Mouse (Mus musculus): ENCODE results near the gene Fam174b. TPM values are rescaled to one million over a fixed set of nuclear protein-coding genes. Genes with fewer than 3 reads are reported as not detected.
A peak's percentile ranks its signal among the peaks of the same experiment; 100 is the strongest.

The Fam174b gene
- polyA plus RNA-seq, 1 experiment: 135 TPM

DNA sequence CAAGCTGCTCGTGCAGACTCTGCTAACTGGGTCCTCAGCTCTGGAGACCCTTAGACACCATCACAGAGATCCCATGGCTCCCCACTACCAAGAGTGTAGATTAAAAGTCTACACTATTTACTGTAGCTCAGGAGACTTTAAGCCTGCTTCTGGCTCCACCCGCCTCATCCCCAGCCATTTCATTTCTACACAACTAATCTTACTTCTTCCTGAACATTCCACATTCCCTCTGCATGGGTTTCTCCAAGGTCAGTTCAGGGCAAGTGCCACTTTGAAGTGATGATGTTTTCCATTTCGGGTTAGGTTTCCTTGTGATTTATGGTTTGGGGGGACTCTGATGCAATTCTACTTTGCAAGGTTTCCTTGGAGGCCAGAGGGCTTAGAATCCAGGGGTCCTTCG, 52.1 kb downstream of the Fam174b start:
- no peak overlapping the region for H3K4me3 ChIP-seq (replicated peaks; ENCODE audit: extremely low read depth, low read depth, low read length)
- TF ChIP-seq POLR2A (IDR thresholded peaks at IDR 0.05; ENCODE audit: borderline replicate concordance, extremely low read depth, low read depth, low read length): no peak
- no peak for TF ChIP-seq CTCF (IDR thresholded peaks at IDR 0.05; ENCODE audit: insufficient read depth, low read length)
- H3K4me1 ChIP-seq (ENCODE audit: control insufficient read depth, insufficient read depth, low read length): no peaks in the 10 kb centered on the region; the same call in 1 of the 2 replicates
- no peak for DNase-seq
- 55% methylated on average over 4 of the region's 4 CpGs for WGBS

DNA sequence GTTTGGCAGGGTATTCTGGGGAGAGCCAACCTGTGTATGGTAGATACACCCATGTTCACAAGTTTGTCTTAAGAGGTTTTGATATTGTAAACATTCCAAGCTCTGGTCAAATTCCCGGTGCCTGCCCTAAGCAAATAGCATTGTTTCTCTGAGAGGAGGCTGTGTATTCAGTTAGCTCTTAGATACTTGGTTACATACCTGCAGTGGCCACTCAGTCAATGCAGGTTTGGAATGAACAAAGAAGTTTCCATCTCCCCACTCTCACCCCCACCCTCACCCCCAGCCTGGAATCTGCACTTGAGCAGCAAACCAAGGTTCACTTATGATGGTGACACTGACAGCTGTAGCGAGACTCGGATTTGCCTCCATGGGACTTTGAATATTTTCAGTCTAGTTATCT, 52.5 kb downstream of the Fam174b start:
- DNase-seq: no peak
- no peaks in the 10 kb centered on the region; the same call in 1 of the 2 replicates for H3K4me1 ChIP-seq (ENCODE audit: control insufficient read depth, insufficient read depth, low read length)
- H3K4me3 ChIP-seq (replicated peaks; ENCODE audit: extremely low read depth, low read depth, low read length): no peak overlapping the region
- 63% methylated on average over 3 of the region's 3 CpGs for WGBS
- TF ChIP-seq CTCF (IDR thresholded peaks at IDR 0.05; ENCODE audit: insufficient read depth, low read length): no peak
- TF ChIP-seq POLR2A (IDR thresholded peaks at IDR 0.05; ENCODE audit: borderline replicate concordance, extremely low read depth, low read depth, low read length): no peak

DNA sequence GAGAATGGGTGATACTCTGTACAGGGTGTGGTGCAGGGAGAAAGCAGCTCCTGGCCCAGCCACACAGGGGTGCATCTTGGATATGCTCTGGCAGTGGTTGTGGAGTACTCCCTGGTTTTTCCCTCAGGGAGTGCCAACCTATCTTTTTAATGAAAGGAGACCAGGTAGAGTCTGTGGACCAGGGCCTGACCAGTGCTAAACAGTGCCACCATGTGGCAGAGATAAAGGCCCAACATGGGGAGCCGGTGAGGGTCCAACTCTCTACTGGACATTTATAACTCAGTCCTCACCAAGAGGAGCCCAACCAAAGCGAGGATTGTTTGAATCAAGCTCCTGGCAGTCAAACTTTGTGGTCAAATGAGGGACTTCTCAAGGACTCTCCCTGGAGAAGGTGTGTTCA, 69.2 kb downstream of the Fam174b start:
- TF ChIP-seq POLR2A (IDR thresholded peaks at IDR 0.05; ENCODE audit: borderline replicate concordance, extremely low read depth, low read depth, low read length) (no peak), CTCF (IDR thresholded peaks at IDR 0.05; ENCODE audit: insufficient read depth, low read length) (peak; percentile 52; the same call in 1 of the 2 replicates)
- Histone ChIP-seq H3K4me3 (replicated peaks; ENCODE audit: extremely low read depth, low read depth, low read length) (no peak overlapping the region), H3K4me1 (ENCODE audit: control insufficient read depth, insufficient read depth, low read length) (no peaks in the 10 kb centered on the region)
- peak; percentile 41 for DNase-seq
- 48% methylated on average over 2 of the region's 2 CpGs for WGBS

DNA sequence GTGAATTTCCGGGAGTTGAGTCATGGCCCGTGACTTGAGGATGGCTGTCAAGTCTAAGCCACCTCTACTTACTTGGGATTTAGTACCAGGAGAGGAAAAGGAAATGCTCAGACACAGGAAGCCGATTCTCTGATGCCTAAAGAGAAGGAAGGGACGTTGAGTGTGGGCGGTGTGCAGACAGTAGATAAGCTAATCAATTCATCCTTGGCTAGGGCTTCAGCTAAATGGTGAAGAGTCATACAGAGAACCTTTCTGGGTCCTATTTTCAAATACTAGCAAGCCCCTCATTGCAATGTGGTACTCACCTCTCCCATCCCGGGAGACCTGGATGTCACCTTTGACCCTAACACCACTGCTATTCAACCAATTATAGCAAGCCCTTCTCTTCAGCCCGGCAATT, 71.3 kb downstream of the Fam174b start:
- no peak overlapping the region for H3K4me3 ChIP-seq (replicated peaks; ENCODE audit: extremely low read depth, low read depth, low read length)
- DNase-seq: no peak
- no peaks in the 10 kb centered on the region for H3K4me1 ChIP-seq (ENCODE audit: control insufficient read depth, insufficient read depth, low read length)
- TF ChIP-seq POLR2A (IDR thresholded peaks at IDR 0.05; ENCODE audit: borderline replicate concordance, extremely low read depth, low read depth, low read length): no peak
- no peak for TF ChIP-seq CTCF (IDR thresholded peaks at IDR 0.05; ENCODE audit: insufficient read depth, low read length)
- WGBS: 62% methylated on average over 7 of the region's 7 CpGs

DNA sequence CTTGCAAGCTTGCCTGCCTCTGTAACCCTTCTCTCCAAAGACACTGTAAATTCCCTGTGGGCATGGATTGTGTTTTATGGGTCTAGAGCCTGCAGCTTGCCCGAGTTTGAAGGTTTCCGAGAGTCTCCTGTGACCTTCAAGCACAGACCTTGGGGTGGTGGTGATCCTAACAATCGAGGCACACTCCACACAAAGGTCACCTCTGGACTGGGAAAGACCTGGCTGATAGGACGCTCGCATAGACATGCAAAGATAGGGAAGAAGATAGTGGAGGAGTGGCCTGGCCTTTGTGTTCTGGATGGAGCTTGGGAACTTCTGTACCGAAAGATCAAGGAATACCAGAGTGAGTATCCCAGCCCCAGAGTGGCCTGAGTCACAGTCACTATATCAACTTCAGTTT, 72.1 kb downstream of the Fam174b start:
- WGBS: 86% methylated on average over 6 of the region's 6 CpGs

DNA sequence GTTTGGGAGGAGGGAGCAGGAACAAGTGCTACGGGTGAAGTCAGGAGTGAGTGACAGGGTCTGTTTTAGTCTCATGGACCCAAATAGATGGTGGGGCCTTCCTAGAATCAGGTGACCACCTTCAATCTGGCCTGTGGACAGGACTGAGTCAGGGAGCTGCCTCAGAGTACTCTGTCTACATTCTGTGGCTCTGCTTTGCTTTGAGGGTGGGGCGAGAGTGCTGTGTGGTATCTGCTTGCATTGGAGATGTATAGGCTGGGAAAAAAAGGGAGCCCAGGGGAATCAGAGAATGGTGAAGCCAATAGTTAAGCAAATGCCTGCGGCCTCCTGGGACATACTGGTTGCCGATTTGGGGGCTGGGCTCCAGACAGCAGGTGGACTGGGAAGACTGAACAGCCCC, 73.8 kb downstream of the Fam174b start:
- WGBS: 80% methylated on average over 4 of the region's 4 CpGs
- TF ChIP-seq CTCF (IDR thresholded peaks at IDR 0.05; ENCODE audit: insufficient read depth, low read length) (no peak), POLR2A (IDR thresholded peaks at IDR 0.05; ENCODE audit: borderline replicate concordance, extremely low read depth, low read depth, low read length) (no peak)

More for the DNA sequence above, 72.1 kb downstream of the Fam174b start:
- Histone ChIP-seq H3K4me1 (ENCODE audit: control insufficient read depth, insufficient read depth, low read length) (no peaks in the 10 kb centered on the region), H3K4me3 (replicated peaks; ENCODE audit: extremely low read depth, low read depth, low read length) (no peak overlapping the region)
- TF ChIP-seq CTCF (IDR thresholded peaks at IDR 0.05; ENCODE audit: insufficient read depth, low read length) (no peak), POLR2A (IDR thresholded peaks at IDR 0.05; ENCODE audit: borderline replicate concordance, extremely low read depth, low read depth, low read length) (no peak)
- no peak for DNase-seq

DNA sequence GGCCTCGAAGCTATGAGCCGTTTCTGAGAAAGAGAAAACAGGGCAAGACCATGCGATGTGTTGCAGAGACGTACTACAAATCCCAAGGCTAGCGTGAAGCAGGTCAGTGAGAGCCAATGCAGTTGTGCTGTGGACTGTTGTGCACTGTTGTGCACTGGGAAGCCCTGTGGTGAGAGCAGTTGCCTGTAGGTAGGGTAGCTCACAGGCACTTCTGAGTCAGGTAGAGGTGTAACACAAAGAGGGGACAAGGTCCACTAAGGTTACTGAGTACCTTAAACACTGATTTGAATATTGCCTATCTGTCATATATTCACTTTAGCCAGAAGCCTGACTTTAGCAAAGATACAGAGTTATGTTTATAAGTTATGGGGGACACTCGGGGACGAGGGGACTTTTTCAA, 74.4 kb downstream of the Fam174b start:
- Histone ChIP-seq H3K4me3 (replicated peaks; ENCODE audit: extremely low read depth, low read depth, low read length) (no peak overlapping the region), H3K4me1 (ENCODE audit: control insufficient read depth, insufficient read depth, low read length) (no peaks in the 10 kb centered on the region)
- 92% methylated on average over 7 of the region's 7 CpGs for WGBS
- TF ChIP-seq POLR2A (IDR thresholded peaks at IDR 0.05; ENCODE audit: borderline replicate concordance, extremely low read depth, low read depth, low read length): no peak
- no peak for TF ChIP-seq CTCF (IDR thresholded peaks at IDR 0.05; ENCODE audit: insufficient read depth, low read length)
- no peak for DNase-seq

More for the DNA sequence above, 73.8 kb downstream of the Fam174b start:
- H3K4me3 ChIP-seq (replicated peaks; ENCODE audit: extremely low read depth, low read depth, low read length): no peak overlapping the region
- no peaks in the 10 kb centered on the region for H3K4me1 ChIP-seq (ENCODE audit: control insufficient read depth, insufficient read depth, low read length)
- no peak for DNase-seq

DNA sequence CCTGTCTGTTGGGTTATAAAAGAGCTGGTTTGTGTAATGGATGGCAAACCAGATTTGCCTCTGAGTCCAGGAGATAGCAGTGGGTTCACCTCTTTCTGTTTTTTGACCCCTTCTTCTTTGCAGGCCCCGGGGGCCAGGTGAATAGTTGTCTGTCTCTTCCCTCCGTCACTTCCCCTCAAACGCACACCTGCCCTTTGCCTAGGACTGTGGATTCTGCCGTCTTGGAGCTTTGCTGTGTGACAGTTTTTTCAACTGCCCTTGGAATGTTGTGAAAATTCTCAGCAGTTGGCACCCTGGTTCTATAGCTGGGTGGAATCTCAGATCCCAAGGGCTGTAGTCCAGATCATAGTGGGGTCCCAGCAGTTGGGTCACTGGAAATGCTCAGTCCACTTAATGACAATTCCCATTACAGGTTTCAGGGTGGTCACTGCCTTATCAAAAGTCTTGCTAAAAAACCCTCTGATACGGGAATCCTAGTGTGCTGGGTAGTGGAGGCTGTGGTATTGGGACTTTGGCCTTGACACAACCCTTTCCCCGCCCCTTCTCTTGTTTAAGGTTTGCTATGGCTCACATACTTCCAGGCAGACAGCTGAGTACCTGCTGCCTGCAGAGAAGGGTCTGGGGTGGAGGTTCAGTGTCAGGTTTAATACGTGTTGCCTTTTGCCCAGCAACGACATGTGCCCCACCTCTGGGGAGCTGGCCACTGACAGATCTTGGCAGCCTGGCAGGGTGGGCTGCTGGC, 76.3 kb downstream of the Fam174b start:
- H3K4me1 ChIP-seq (ENCODE audit: control insufficient read depth, insufficient read depth, low read length): no peaks in the 10 kb centered on the region
- TF ChIP-seq POLR2A (IDR thresholded peaks at IDR 0.05; ENCODE audit: borderline replicate concordance, extremely low read depth, low read depth, low read length) (no peak), CTCF (IDR thresholded peaks at IDR 0.05; ENCODE audit: insufficient read depth, low read length) (no peak)
- DNase-seq: no peak
- WGBS: 80% methylated on average over 8 of the region's 8 CpGs
- no peak overlapping the region for H3K4me3 ChIP-seq (replicated peaks; ENCODE audit: extremely low read depth, low read depth, low read length)

DNA sequence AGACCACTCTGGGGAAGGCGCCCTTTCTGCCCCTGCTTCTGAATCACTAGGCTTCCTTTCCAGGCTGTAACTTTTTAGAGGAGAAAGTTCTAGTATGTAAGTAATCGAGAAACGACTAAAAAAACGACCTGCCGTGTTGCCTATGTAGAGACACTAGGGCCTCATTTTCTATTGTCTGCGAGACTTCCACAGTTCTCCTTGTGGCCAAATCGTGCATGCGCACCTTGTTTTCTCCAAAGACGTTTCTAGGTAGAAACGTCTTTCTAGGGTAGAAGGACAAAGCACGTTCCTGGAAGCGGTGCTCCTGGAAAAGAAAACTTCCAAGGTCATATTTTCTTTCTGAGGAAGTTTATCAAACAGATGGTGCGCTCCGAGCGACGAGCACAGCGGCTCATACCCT, 79.3 kb downstream of the Fam174b start:
- TF ChIP-seq CTCF (IDR thresholded peaks at IDR 0.05; ENCODE audit: insufficient read depth, low read length): no peak

More for the DNA sequence above, 79.3 kb downstream of the Fam174b start:
- no peak for DNase-seq
- WGBS: 75% methylated on average over 17 of the region's 17 CpGs
- Histone ChIP-seq H3K4me1 (ENCODE audit: control insufficient read depth, insufficient read depth, low read length) (no peaks in the 10 kb centered on the region), H3K4me3 (replicated peaks; ENCODE audit: extremely low read depth, low read depth, low read length) (no peak overlapping the region)

Other genes starting within 250 kb of the Fam174b start
- gene Chd2, start 198.5 kb upstream of the Fam174b start, polyA plus RNA-seq (2012; rRNA removed): 41.0 and 48.5 TPM in 2 replicates

All from lung, adult 2 months (tissue).